Mouse (Mus musculus): Measurements from ENCODE around the gene Kirrel3. TPM values are rescaled to one million over a fixed set of nuclear protein-coding genes. Genes with fewer than 3 reads are reported as not detected.

Kirrel3 gene
- polyA plus RNA-seq, 1 experiment from 2014 or later = 3.5 TPM

DNA sequence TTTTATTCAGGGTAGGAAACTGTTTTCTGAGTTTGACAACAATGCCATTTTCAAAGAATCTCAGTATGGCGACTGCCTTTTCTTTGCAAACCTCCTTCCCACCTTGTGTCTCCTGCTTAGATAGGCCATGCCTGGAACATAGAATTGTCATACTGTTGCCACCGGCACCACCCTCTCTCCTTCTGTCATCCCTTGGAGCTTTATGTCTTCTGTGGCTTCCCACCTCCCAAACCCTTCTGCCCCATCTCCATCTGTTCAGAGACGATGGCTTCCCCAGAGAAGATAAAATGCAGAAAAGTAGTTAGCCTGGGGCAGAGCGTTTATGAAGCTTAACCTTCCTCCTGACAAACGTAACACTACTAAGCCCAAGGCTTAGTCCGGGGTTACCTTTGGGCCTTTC, 88.9 kb downstream of the Kirrel3 start:
- Histone ChIP-seq H3K36me3 (no peaks in the 10 kb centered on the region), H3K4me3 (replicated peaks) (no peak overlapping the region), H3K9me3 (no peaks in the 10 kb centered on the region), H3K4me1 (no peaks in the 10 kb centered on the region), H3K27me3 (replicated peaks) (no peaks in the 10 kb centered on the region), H3K9ac (no peak overlapping the region), H3K4me2 (no peak overlapping the region), H3K27ac (no peak overlapping the region)
- WGBS = 89% methylated on average over 6 of the region's 6 CpGs
- no peak for ATAC-seq (ENCODE audit: insufficient read depth, low FRiP score, low read depth)

GRCm38 (mm10) chr9:34579174-34579573, 93.5 kb downstream of the Kirrel3 start:
- Histone ChIP-seq H3K4me2 (no peak overlapping the region), H3K27ac (no peak overlapping the region), H3K9me3 (no peaks in the 10 kb centered on the region), H3K36me3 (no peaks in the 10 kb centered on the region), H3K4me3 (replicated peaks) (no peak overlapping the region), H3K4me1 (no peaks in the 10 kb centered on the region), H3K9ac (no peak overlapping the region), H3K27me3 (replicated peaks) (no peaks in the 10 kb centered on the region)
- ATAC-seq (ENCODE audit: insufficient read depth, low FRiP score, low read depth) = no peak
- WGBS = 83% methylated on average over 6 of the region's 6 CpGs

GRCm38 (mm10) chr9:34580059-34580458, 94.4 kb downstream of the Kirrel3 start:
- H3K27me3 ChIP-seq (replicated peaks) = no peaks in the 10 kb centered on the region
- no peak overlapping the region for H3K9ac ChIP-seq
- no peak for ATAC-seq (ENCODE audit: insufficient read depth, low FRiP score, low read depth)
- H3K9me3 ChIP-seq = no peaks in the 10 kb centered on the region
- 83% methylated on average over 1 of the region's 1 CpGs for WGBS
- no peak overlapping the region for H3K4me2 ChIP-seq
- H3K36me3 ChIP-seq = no peaks in the 10 kb centered on the region
- H3K27ac ChIP-seq = no peak overlapping the region
- H3K4me1 ChIP-seq = no peaks in the 10 kb centered on the region
- no peak overlapping the region for H3K4me3 ChIP-seq (replicated peaks)

GRCm38 (mm10) chr9:34582496-34582895, 96.8 kb downstream of the Kirrel3 start:
- H3K4me2 ChIP-seq = no peak overlapping the region
- H3K9me3 ChIP-seq = no peaks in the 10 kb centered on the region
- no peak for ATAC-seq (ENCODE audit: insufficient read depth, low FRiP score, low read depth)
- no peak overlapping the region for H3K9ac ChIP-seq
- H3K36me3 ChIP-seq = no peaks in the 10 kb centered on the region
- 86% methylated on average over 1 of the region's 1 CpGs for WGBS
- H3K27me3 ChIP-seq (replicated peaks) = no peaks in the 10 kb centered on the region
- H3K4me1 ChIP-seq = no peaks in the 10 kb centered on the region
- no peak overlapping the region for H3K27ac ChIP-seq
- no peak overlapping the region for H3K4me3 ChIP-seq (replicated peaks)

GRCm38 (mm10) chr9:34585487-34585886, 99.8 kb downstream of the Kirrel3 start:
- Histone ChIP-seq H3K27me3 (replicated peaks) (no peaks in the 10 kb centered on the region), H3K27ac (no peak overlapping the region), H3K9me3 (no peaks in the 10 kb centered on the region), H3K9ac (no peak overlapping the region), H3K4me2 (no peak overlapping the region), H3K36me3 (no peaks in the 10 kb centered on the region), H3K4me1 (no peaks in the 10 kb centered on the region), H3K4me3 (replicated peaks) (no peak overlapping the region)
- WGBS = 18% methylated on average over 2 of the region's 2 CpGs
- ATAC-seq (ENCODE audit: insufficient read depth, low FRiP score, low read depth) = no peak

- ATAC-seq (ENCODE audit: insufficient read depth, low FRiP score, low read depth) = no peak
- no peak overlapping the region for H3K4me3 ChIP-seq (replicated peaks)
- H3K36me3 ChIP-seq = no peaks in the 10 kb centered on the region
- no peaks in the 10 kb centered on the region for H3K9me3 ChIP-seq
- H3K9ac ChIP-seq = no peak overlapping the region
- no peak overlapping the region for H3K4me2 ChIP-seq
- WGBS = 37% methylated on average over 2 of the region's 2 CpGs
- H3K27ac ChIP-seq = no peak overlapping the region
- no peaks in the 10 kb centered on the region for H3K4me1 ChIP-seq
- no peaks in the 10 kb centered on the region for H3K27me3 ChIP-seq (replicated peaks)
These were observed 100.4 kb downstream of the Kirrel3 start for GRCm38 (mm10) chr9:34586080-34586479.

DNA sequence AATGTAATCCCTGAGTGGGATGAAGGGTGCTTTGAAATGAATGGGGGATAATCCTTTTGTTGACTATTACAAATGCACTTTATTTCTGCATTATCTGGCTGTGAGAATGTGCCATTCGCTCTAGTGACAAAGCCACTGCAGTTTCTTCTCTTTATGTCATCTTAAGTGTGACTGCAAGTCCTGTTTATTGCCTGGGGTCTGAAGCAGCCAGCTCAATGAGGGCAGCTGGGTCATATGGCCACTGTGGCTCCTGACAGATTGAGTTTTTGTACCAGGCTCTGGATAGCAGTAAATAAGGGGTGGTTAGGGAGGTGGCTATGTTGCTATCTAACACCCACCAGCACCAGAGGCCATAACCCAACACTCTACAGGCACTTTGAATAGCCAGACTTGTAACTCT, 104.1 kb downstream of the Kirrel3 start:
- Histone ChIP-seq H3K27ac (no peak overlapping the region), H3K9ac (no peak overlapping the region), H3K27me3 (replicated peaks) (no peaks in the 10 kb centered on the region), H3K4me1 (no peaks in the 10 kb centered on the region), H3K4me3 (replicated peaks) (no peak overlapping the region), H3K36me3 (no peaks in the 10 kb centered on the region), H3K4me2 (no peak overlapping the region), H3K9me3 (no peaks in the 10 kb centered on the region)
- ATAC-seq (ENCODE audit: insufficient read depth, low FRiP score, low read depth) = no peak
- 82% methylated on average over 1 of the region's 1 CpGs for WGBS

GRCm38 (mm10) chr9:34592073-34592610, 106.4 kb downstream of the Kirrel3 start:
- H3K36me3 ChIP-seq = no peaks in the 10 kb centered on the region
- no peaks in the 10 kb centered on the region for H3K4me1 ChIP-seq
- 37% methylated on average over 3 of the region's 3 CpGs for WGBS
- no peak overlapping the region for H3K4me3 ChIP-seq (replicated peaks)
- H3K4me2 ChIP-seq = no peak overlapping the region
- no peak overlapping the region for H3K27ac ChIP-seq
- H3K27me3 ChIP-seq (replicated peaks) = no peaks in the 10 kb centered on the region
- no peak overlapping the region for H3K9ac ChIP-seq
- H3K9me3 ChIP-seq = no peaks in the 10 kb centered on the region
- no peak for ATAC-seq (ENCODE audit: insufficient read depth, low FRiP score, low read depth)

GRCm38 (mm10) chr9:34593889-34594288, 108.2 kb downstream of the Kirrel3 start:
- Histone ChIP-seq H3K4me3 (replicated peaks) (no peak overlapping the region), H3K27ac (no peak overlapping the region), H3K9me3 (no peaks in the 10 kb centered on the region), H3K4me1 (no peaks in the 10 kb centered on the region), H3K9ac (no peak overlapping the region), H3K36me3 (no peaks in the 10 kb centered on the region), H3K27me3 (replicated peaks) (no peaks in the 10 kb centered on the region), H3K4me2 (no peak overlapping the region)
- no peak for ATAC-seq (ENCODE audit: insufficient read depth, low FRiP score, low read depth)
- WGBS = 61% methylated on average over 4 of the region's 4 CpGs

DNA sequence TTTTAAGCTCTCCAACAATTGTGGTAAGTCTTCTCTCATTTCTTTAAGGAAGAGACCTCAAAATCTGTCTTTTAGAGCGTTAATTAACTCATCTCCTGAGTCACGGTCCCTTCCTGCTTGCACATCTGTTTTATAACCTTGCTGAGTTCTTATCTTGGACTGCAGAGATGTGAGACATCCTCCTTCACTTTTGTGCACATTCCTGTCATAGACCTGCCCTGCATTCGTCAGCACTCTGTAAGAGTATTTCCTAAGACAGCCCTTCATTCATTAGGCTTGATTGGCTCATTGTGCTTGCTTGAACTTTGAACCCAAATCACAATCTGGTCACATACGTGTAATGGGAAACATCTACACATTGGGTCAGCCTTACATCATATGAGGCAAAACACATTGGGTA, 114.6 kb downstream of the Kirrel3 start:
- Histone ChIP-seq H3K4me2 (no peak overlapping the region), H3K4me1 (no peaks in the 10 kb centered on the region), H3K27me3 (replicated peaks) (no peaks in the 10 kb centered on the region), H3K9ac (no peak overlapping the region), H3K36me3 (no peaks in the 10 kb centered on the region), H3K27ac (no peak overlapping the region), H3K4me3 (replicated peaks) (no peak overlapping the region), H3K9me3 (no peaks in the 10 kb centered on the region)
- ATAC-seq (ENCODE audit: insufficient read depth, low FRiP score, low read depth) = no peak
- 66% methylated on average over 4 of the region's 4 CpGs for WGBS

GRCm38 (mm10) chr9:34603750-34604149, 118.1 kb downstream of the Kirrel3 start:
- Histone ChIP-seq H3K36me3 (no peaks in the 10 kb centered on the region), H3K9ac (no peak overlapping the region), H3K4me2 (no peak overlapping the region), H3K9me3 (no peaks in the 10 kb centered on the region), H3K4me1 (no peaks in the 10 kb centered on the region), H3K4me3 (replicated peaks) (no peak overlapping the region), H3K27ac (no peak overlapping the region), H3K27me3 (replicated peaks) (no peaks in the 10 kb centered on the region)
- no peak for ATAC-seq (ENCODE audit: insufficient read depth, low FRiP score, low read depth)
- WGBS = 62% methylated on average over 7 of the region's 7 CpGs

GRCm38 (mm10) chr9:34604931-34605330, 119.2 kb downstream of the Kirrel3 start:
- H3K27me3 ChIP-seq (replicated peaks) = no peaks in the 10 kb centered on the region
- H3K4me2 ChIP-seq = no peak overlapping the region
- WGBS = 64% methylated on average over 4 of the region's 4 CpGs
- H3K9me3 ChIP-seq = no peaks in the 10 kb centered on the region
- no peaks in the 10 kb centered on the region for H3K4me1 ChIP-seq
- no peak for ATAC-seq (ENCODE audit: insufficient read depth, low FRiP score, low read depth)
- no peaks in the 10 kb centered on the region for H3K36me3 ChIP-seq
- no peak overlapping the region for H3K27ac ChIP-seq
- H3K4me3 ChIP-seq (replicated peaks) = no peak overlapping the region
- no peak overlapping the region for H3K9ac ChIP-seq

DNA sequence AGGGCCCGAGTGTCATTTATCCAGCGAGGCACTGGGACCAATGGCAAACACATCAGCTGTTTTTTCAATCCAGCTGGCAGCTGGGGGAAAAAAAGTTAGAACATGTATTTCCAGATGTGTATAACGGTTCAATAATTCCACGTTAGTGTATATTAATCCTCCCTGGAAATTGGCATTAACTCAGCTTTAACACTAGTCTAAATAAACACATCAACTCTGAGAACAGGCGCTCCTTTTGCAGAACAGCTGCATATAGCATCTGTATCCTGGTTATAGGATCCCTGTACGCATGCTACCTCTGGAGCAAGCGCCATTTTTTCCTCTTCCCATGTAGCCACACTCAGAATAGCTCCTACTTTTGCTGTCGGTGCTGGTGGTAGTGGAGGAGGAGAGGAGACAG, 119.8 kb downstream of the Kirrel3 start:
- Histone ChIP-seq H3K4me2 (no peak overlapping the region), H3K9ac (no peak overlapping the region), H3K27ac (no peak overlapping the region), H3K9me3 (no peaks in the 10 kb centered on the region), H3K4me3 (replicated peaks) (no peak overlapping the region), H3K27me3 (replicated peaks) (no peaks in the 10 kb centered on the region), H3K4me1 (no peaks in the 10 kb centered on the region), H3K36me3 (no peaks in the 10 kb centered on the region)
- WGBS = 53% methylated on average over 8 of the region's 8 CpGs
- ATAC-seq (ENCODE audit: insufficient read depth, low FRiP score, low read depth) = no peak

Data from stomach, embryonic 15.5 days (tissue).